Mouse (Mus musculus) urinary bladder, postnatal 10 days (tissue): ENCODE results near the gene Capns1.
"Not testable (repeated sequence)": the region's sequence is repeated elsewhere in the genome, so short reads cannot be mapped to it uniquely, and the experiment has no call there.

Experiments
- DNase-seq: peaks from one replicate; pipeline ENCODE4 v3.0.0; 2022; ENCODE audit warnings: low spot score

The Capns1 gene

GRCm38 (mm10) chr7:30202895-30203690, 4.5 kb upstream of the Capns1 start:
- no peak for DNase-seq

GRCm38 (mm10) chr7:30200661-30201060, 2.0 kb upstream of the Capns1 start:
- not testable (repeated sequence) for DNase-seq

DNA sequence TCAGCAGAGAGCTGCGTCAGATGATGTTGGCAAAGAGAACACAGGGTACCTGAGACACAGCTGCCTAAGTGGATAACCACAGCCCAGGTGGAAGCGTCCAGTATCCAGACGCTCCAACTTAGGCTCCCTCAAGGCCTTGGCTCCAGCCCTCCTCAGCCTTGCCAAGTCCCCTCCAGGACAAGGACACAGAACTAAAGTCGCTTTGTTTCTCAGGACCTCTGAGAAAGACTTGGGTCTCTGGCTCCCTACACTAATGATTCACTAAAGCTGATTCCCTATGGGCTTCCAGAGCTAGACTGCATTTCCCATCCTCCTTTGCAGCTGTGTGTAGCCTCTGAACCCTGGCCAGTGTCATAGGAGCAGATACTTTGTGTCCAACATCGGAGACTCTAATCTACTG, 1.6 kb upstream of the Capns1 start:
- DNase-seq, result no peak

GRCm38 (mm10) chr7:30199498-30200139, 1.0 kb upstream of the Capns1 start:
- DNase-seq, result no peak

- no peak for DNase-seq
These were observed 950 bp downstream of the Capns1 start for GRCm38 (mm10) chr7:30197592-30198129.

DNA sequence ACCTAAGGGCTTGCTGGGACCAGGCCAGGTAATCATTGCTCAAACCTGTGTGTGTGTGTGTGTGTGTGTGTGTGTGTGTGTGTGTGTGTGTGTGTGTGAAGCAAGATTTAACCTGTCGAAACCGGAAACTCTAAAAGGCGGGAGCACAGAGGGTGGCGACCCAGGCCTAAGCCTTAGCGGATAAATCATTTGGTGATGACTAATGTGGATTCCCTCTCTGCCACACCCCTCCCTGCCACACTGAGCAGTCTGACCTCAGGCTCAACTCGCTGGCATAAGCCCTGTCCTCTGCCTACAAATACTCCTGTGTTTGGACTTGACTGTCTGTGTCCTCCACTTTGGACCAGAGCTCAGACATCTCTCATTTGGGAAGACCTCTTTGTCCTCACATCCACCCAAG, 2.4 kb downstream of the Capns1 start:
- DNase-seq, result no peak

- DNase-seq, result no peak
These were observed 3.1 kb downstream of the Capns1 start for GRCm38 (mm10) chr7:30195461-30195860.

- DNase-seq, result peak; percentile 82
These were observed 3.7 kb downstream of the Capns1 start for GRCm38 (mm10) chr7:30194884-30195283.

- DNase-seq, result no peak
These were observed 4.3 kb downstream of the Capns1 start for GRCm38 (mm10) chr7:30194101-30194831.

GRCm38 (mm10) chr7:30193581-30194100, 5.0 kb downstream of the Capns1 start:
- DNase-seq, result no peak

GRCm38 (mm10) chr7:30193013-30193412, 5.6 kb downstream of the Capns1 start:
- DNase-seq, result no peak

DNA sequence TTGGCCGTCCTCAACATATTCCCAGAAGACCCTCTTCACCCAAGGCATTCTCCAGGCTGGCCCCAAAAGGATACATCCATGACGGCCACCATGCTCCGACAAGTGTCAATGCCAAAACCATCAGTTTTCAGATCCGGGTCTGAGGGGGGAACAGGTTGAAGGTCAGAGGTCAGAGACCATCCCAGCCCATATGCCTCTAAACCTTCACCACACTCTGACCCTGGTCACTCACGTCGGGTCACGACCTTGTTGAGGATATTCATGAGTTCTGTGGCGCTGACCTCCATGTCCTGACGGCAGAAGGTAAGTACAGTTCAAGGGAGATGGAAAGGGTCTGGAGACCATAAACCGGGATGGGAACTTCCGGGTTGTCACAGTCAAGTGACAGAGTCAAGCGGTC, 6.5 kb downstream of the Capns1 start:
- no peak for DNase-seq

DNA sequence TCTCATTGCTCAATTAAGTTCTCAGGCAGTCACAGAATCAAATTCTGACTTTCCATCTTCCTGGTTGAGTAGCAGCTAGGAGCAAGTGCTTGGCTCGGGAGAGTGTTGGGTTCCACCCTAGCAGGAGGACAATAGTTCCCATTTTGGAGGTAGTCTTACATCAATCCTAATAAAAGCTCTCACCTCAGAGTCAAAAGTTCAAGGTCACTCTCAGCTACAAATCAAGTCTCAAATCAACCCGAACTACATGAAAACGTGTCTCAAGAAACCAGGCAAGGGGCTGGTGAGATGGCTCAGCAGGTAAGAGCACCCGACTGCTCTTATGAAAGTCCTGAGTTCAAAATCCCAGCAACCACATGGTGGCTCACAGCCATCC, 9.5 kb downstream of the Capns1 start:
- DNase-seq, result no peak

DNA sequence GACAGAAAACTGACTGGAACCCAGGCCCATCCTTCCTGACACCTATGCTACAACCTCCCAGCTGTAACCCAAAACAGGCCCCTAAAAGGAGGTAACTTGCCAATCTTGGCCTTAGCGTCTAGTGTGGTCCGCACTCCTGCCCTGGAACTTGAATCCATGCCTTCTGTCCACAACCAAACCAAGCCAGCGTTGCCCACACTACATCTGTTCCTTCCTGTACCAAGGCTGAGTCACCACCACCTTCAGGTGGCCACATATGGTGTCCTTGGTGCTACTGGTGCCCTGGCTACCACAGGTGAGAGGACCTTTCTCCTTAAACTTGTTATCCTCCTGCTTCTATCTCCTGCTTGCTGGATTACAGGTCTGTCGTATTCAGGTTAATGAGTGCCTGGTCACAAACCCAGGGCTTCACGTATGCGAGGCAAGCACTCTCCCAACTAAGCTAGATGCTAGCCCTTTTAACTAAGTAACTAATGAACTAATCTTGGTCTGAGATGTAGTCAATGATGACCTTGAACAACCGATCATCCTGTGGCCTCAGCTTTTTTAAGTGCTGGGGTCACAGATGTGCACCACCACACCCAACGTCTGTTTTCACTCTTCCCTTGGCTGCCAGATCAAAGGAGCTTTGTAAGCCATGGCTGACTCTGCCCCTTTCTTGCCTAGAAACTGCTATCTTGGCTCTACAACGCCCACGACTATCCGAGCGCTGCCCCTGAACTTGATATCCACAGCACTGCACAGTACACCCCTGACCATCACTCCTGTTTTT, 10.1 kb downstream of the Capns1 start:
- no peak for DNase-seq

GRCm38 (mm10) chr7:30184641-30185348, 13.8 kb downstream of the Capns1 start:
- no peak for DNase-seq

DNA sequence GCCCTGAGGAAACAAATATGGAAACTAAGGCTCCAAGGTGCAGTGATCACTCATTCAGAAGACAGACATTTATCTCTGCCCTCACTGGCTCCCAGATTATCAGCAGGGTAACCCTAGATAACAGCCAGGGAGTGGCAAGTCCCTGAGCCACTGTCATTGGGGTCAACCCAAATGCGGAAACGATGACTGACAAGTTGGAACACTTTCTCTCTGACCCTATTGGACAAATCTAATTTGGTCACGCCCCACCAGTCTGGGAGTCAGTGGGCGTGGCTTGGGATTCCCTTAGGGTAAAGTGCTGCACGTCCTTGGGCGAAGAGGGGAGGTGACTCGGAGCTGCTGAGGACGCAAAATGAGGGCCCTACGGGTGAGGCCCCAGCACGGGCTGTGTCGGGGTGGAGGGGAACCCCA, 14.7 kb downstream of the Capns1 start, which contains the start of gene Cox7a1:
TSS of gene Cox7a1 (plus strand) at position 266 of the 411 bp plus-strand sequence.
- no peak for DNase-seq

- DNase-seq, result not testable (repeated sequence)
These were observed 15.4 kb downstream of the Capns1 start for GRCm38 (mm10) chr7:30183189-30183588.

GRCm38 (mm10) chr7:30181929-30182328, 16.7 kb downstream of the Capns1 start:
- DNase-seq, result not testable (repeated sequence)

DNA sequence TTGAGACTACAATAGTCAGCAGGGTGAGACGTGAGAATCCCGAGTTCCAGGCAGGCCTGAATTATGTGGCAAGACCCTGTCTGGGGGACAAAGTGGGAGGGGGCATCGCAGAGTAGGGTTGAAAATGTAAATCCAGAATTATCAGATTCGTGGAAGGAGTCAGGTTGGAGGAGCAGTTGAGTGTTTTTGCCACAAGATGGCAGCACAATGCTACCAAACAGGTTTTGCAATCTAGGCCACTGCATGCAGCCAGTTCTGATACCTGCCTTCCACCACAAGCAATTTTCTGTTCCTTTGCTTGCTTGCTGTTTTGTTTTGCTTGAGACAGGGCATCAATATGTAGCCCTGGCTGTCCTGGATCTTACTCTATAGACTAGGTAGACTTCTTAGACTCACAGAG, 17.3 kb downstream of the Capns1 start:
- no peak for DNase-seq

DNA sequence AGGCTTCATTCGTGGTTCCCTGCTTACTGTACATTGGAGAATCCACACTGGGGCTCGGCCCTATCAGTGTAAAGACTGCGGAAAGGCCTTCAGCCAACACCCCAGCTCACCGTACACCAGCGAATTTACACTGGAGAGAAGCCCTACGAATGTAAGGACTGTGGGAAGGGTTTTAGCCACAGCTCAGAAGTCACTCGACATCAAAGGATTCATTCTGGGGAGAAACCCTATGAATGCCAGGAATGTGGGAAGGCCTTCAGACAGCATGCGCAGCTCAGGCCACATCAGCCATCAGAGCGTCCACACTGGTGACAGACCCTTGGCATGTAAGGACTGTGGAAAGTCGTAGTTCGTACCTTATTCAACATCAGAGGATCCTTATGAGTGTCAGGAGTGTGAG, 20.4 kb downstream of the Capns1 start:
- no peak for DNase-seq

DNA sequence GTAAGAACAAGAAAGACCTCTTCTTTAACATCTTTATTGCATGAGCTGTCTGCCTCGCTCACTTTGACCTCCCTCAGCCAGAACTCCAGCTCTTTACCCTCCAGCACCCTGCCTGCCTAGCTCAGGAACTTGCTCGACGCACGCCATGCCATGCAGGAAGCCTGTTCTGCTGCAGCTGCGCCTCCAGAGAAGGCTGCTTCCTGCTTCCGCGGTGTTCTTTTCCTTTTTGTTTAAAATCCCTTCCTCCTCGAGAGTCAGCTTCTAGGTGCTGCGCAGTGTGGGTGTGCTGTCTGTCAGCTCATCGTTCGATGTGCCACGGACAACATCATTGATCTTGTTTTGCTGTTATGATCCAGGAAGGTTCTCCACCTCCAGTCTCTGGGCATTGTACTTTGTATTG, 22.1 kb downstream of the Capns1 start:
- no peak for DNase-seq
